8 mouse cellular contexts compared by ENCODE assay signal in the genomic region with DNA sequence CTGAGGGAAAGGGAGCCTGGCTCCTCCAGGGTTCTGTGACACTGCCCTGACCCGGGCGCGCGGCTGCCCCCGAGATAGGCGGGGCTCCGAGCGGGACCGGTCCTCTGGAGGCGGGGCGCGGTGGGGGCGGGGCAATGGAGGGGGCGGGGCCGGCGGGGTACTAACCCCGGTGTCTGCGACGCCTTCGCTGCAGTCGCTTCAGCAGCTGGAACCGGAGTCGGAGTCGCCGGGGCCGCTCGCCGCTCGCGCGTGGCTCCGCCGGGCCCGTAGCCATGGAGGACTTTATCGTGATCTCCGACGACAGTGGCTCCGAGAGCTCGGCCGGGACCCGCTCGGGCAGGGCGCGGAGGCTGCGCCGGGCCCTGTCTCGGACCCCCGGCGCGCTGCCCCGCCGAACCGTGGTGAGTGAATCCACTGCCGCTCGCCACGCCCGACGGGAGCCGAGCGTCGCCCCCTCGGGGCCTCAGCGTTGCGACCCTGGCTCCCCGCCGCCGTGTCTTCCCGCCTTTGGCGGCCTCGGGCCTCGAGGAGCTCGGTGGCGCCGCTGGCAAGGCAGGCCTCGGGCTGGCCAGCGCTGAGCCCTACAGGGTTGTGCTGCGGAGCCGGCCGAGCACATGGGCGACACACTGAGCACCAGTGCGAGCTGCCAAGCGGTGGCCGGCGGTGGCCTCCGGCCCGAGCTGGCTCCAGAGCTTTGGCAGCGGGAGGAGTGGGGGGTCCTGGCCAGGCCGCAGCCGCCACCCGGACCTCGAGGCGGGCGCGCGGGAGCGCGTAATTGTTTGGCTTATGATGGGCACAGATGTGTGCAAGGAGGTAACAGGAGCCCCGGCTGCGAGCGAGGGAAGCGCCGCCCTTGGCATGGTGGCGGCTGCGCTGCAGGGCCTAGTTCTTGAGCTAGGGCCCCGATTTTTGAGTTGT. TPM values are rescaled to one million over a fixed set of nuclear protein-coding genes. Genes with fewer than 3 reads are reported as not detected.
DNase-seq lines count a peak whose midpoint lies in the region; ATAC-seq and TF ChIP-seq lines count a peak whose summit lies in the region.

A gene (plus strand): TSS at position 176 of the 918 bp plus-strand sequence.

- peak; percentile 80 for ATAC-seq in embryonic facial prominence, embryonic 12.5 days (ENCODE audit: insufficient number of reproducible peaks, insufficient read depth, low FRiP score, low TSS enrichment)
- peak; percentile 90 for ATAC-seq in limb, embryonic 15.5 days (ENCODE audit: insufficient number of reproducible peaks, low FRiP score, low TSS enrichment, low read depth)
- peak; percentile 91 for ATAC-seq in midbrain, postnatal 0 days (ENCODE audit: low FRiP score)

- peak within 1 kb of the TSS; percentile 92 for H3K4me2 ChIP-seq in embryonic facial prominence, embryonic 12.5 days (replicated peaks)
- peak within 1 kb of the TSS; percentile 91 for H3K4me2 ChIP-seq in limb, embryonic 15.5 days
- peak within 1 kb of the TSS; percentile 61 for H3K4me2 ChIP-seq in midbrain, postnatal 0 days (ENCODE audit: low read depth, low read length, poor library complexity, severe bottlenecking)

- H3K4me1 ChIP-seq in embryonic facial prominence, embryonic 12.5 days = peaks cover 15% of the 10 kb centered on the region
- H3K4me1 ChIP-seq in kidney, adult 2 months (ENCODE audit: control insufficient read depth, insufficient read depth, low read length) = peaks cover 6% of the 10 kb centered on the region; the same call in 1 of the 2 replicates
- peaks cover 14% of the 10 kb centered on the region for H3K4me1 ChIP-seq in limb, embryonic 15.5 days
- H3K4me1 ChIP-seq in midbrain, postnatal 0 days (ENCODE audit: insufficient read depth, low read length) = no peaks in the 10 kb centered on the region

- peak; percentile 84 for TF ChIP-seq POLR2A in kidney, adult 2 months (IDR thresholded peaks at IDR 0.05; ENCODE audit: low read depth, low read length)

- no peaks in the 10 kb centered on the region for H3K27me3 ChIP-seq in embryonic facial prominence, embryonic 12.5 days
- H3K27me3 ChIP-seq in kidney, adult 2 months (replicated peaks; ENCODE audit: control insufficient read depth, insufficient read depth, low read length) = no peaks in the 10 kb centered on the region
- H3K27me3 ChIP-seq in limb, embryonic 15.5 days = no peaks in the 10 kb centered on the region
- no peaks in the 10 kb centered on the region for H3K27me3 ChIP-seq in midbrain, postnatal 0 days (ENCODE audit: insufficient read depth, low read length)

- peak within 1 kb of the TSS; percentile 86 for H3K4me3 ChIP-seq in embryonic facial prominence, embryonic 12.5 days
- H3K4me3 ChIP-seq in kidney, adult 2 months (ENCODE audit: insufficient read depth, low read depth, low read length) = peak within 1 kb of the TSS; percentile 93
- H3K4me3 ChIP-seq in limb, embryonic 15.5 days = peak within 1 kb of the TSS; percentile 79
- H3K4me3 ChIP-seq in midbrain, postnatal 0 days (ENCODE audit: low read depth, low read length) = peak within 1 kb of the TSS; percentile 81

- WGBS in embryonic facial prominence, embryonic 12.5 days = under 1% methylated on average over 102 of the region's 105 CpGs
- under 1% methylated on average over 102 of the region's 105 CpGs for WGBS in kidney, adult 2 months
- under 1% methylated on average over 105 of the region's 105 CpGs for WGBS in limb, embryonic 15.5 days
- under 1% methylated on average over 83 of the region's 105 CpGs for WGBS in midbrain, postnatal 0 days

- no peaks in the 10 kb centered on the region for H3K9me3 ChIP-seq in embryonic facial prominence, embryonic 12.5 days
- H3K9me3 ChIP-seq in limb, embryonic 15.5 days = no peaks in the 10 kb centered on the region
- H3K9me3 ChIP-seq in midbrain, postnatal 0 days (ENCODE audit: low read length) = no peaks in the 10 kb centered on the region

- TF ChIP-seq CTCF in kidney, adult 2 months (conservative IDR thresholded peaks at IDR 0.05; ENCODE audit: insufficient read depth, insufficient read length, low read depth, low read length) = no peak
- TF ChIP-seq CTCF in midbrain, postnatal 0 days (IDR thresholded peaks at IDR 0.05) = no peak; the same call in 1 of the 2 replicates

- peak; percentile 55 for DNase-seq in 416B (ENCODE audit: low read depth)
- peak; percentile 90 for DNase-seq in adrenal gland, postnatal 25 days
- DNase-seq in heart, adult 18-20 months = peak; percentile 80 to 83
- peak; percentile 89 for DNase-seq in kidney, adult 2 months
- peak; percentile 65 for DNase-seq in midbrain, postnatal 0 days (ENCODE audit: low spot score)
- DNase-seq in spleen, postnatal 10 days (ENCODE audit: low spot score in 2 of 2) = peak; percentile 68 to 82

- H3K27ac ChIP-seq in embryonic facial prominence, embryonic 12.5 days = peak within 1 kb of the TSS; percentile 88
- peak within 1 kb of the TSS; percentile 14; the same call in 1 of the 2 replicates for H3K27ac ChIP-seq in kidney, adult 2 months (ENCODE audit: insufficient read depth, low read depth, low read length)
- H3K27ac ChIP-seq in limb, embryonic 15.5 days = peak within 1 kb of the TSS; percentile 82
- peak within 1 kb of the TSS; percentile 89 for H3K27ac ChIP-seq in midbrain, postnatal 0 days (ENCODE audit: low read depth, low read length)

- H3K36me3 ChIP-seq in embryonic facial prominence, embryonic 12.5 days = no peaks in the 10 kb centered on the region
- H3K36me3 ChIP-seq in kidney, adult 2 months (ENCODE audit: control insufficient read depth, insufficient read depth, low read length) = no peaks in the 10 kb centered on the region
- no peaks in the 10 kb centered on the region for H3K36me3 ChIP-seq in limb, embryonic 15.5 days
- H3K36me3 ChIP-seq in midbrain, postnatal 0 days (ENCODE audit: insufficient read depth, low read length) = no peaks in the 10 kb centered on the region

- peak within 1 kb of the TSS; percentile 89 for H3K9ac ChIP-seq in embryonic facial prominence, embryonic 12.5 days
- peak within 1 kb of the TSS; percentile 78 for H3K9ac ChIP-seq in limb, embryonic 15.5 days
- peak within 1 kb of the TSS; percentile 91 for H3K9ac ChIP-seq in midbrain, postnatal 0 days (replicated peaks; ENCODE audit: low read length, poor library complexity, severe bottlenecking)

RNA-seq across cellular contexts. Expression of the gene that starts here (rescaled TPM):
- 12.8 and 19.2 TPM in 2 replicates for total RNA-seq in adrenal gland, postnatal 25 days (2021)
- polyA plus RNA-seq in embryonic facial prominence, embryonic 12.5 days (2016; fragmentation: Nextera tagmentation; extraction: Ambion mirVana) = 20.2 and 21.1 TPM in 2 replicates
- 1 to 10 TPM; 1.5 to 3.4 TPM for total RNA-seq in heart, adult 18-20 months (2021)
- polyA plus RNA-seq in kidney, adult 2 months (2012; rRNA removed) = 7.5 and 9.1 TPM in 2 replicates
- polyA plus RNA-seq in limb, embryonic 15.5 days (2015; fragmentation: Nextera tagmentation; extraction: Ambion mirVana) = 10.2 and 12.5 TPM in 2 replicates
- 20.1 and 23.6 TPM in 2 replicates for total RNA-seq in midbrain, postnatal 0 days (2014; rRNA removed)
- polyA plus RNA-seq in midbrain, postnatal 0 days (2015; fragmentation: Nextera tagmentation; extraction: Ambion mirVana) = 9.8 and 10.2 TPM in 2 replicates

Comparison
In these comparisons a context has a peak if more than half of its experiments do, and no peak if none do; other contexts are left out.
1. Peak in every context shown above with its lines: DNase-seq, ATAC-seq, H3K4me3 ChIP-seq and H3K27ac ChIP-seq.
2. H3K27ac ChIP-seq: peak in every context shown above with its lines; median percentile 89 in midbrain, postnatal 0 days; 88 in embryonic facial prominence, embryonic 12.5 days; 82 in limb, embryonic 15.5 days; 14 in kidney, adult 2 months.